Mouse (Mus musculus) heart, adult 8-10 months (tissue): ENCODE results near the gene Lrrn4cl. TPM values are rescaled to one million over a fixed set of nuclear protein-coding genes. Genes with fewer than 3 reads are reported as not detected.
A peak's percentile ranks its signal among the peaks of the same experiment; 100 is the strongest.
"Not testable (repeated sequence)": the region's sequence is repeated elsewhere in the genome, so short reads cannot be mapped to it uniquely, and the experiment has no call there.

Experiments
- DNase-seq: peaks from one replicate; pipeline ENCODE4 v3.0.0; 2022; ENCODE audit warnings: low spot score
- total RNA-seq, 4 experiments: library from RNA; stranded (reverse); gene quantifications; 2 replicates each; pipeline ENCODE4 v1.2.4; 2022

The Lrrn4cl gene
- total RNA-seq, 4 experiments from 2014 or later, result 3.4 to 4.7 (median 3.9) TPM

DNA sequence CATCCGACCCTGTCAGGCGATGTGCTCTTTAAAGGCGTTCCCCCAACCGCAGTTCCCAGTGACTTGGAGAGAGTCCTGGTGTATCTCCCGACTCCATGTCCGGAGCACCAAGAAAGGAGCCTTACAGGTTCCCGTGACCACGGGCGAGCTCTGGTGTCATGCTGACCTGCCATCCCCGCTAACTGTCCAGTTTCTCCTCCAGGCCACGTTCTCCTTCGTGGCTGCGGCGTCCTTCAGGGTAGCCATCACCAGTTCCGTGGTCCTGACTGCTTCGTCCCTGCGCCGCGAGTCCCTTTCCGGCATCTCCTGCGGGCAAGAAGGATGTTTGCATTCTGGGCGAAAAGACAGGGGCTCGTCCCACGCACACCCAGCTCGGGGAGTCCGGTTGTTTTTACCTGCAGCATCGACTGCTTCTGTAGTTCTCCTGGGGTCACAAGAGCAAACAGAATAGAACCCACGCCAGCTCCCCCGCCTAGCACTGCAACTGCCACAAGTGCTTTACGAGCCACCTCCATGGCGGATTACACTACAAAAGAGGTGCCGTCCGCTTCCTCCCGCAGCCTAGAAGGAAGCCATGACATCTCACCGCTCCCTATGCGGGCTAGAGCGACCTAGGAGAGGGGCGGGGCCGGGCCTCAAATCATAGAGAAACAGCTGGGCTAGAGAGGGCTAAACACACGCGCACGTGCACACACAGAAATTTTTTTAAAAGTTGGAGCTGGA, 29.9 kb downstream of the Lrrn4cl start, which contains the start of gene Uqcc3:
Gene Uqcc3 (minus strand): TSS at position 613 of the 723 bp plus-strand sequence.
- peak; percentile 91 for DNase-seq

DNA sequence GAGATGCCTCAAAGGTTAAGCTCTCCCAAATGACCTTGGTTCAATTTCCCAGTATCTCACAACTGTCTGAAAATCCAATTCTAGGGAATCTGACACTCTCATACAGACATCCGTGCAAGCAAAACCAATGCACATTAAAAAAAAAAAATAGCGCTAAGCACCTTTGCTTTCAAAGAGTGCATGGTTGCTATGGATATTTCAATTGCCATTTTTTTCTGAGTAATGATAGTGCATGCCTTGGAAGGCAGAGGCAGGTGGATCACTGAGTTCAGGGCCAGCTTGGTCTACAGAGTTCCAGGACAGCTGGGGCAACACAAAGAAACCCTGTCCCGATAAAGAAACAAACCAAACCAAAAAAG, 30.4 kb downstream of the Lrrn4cl start:
- DNase-seq, result no peak

DNA sequence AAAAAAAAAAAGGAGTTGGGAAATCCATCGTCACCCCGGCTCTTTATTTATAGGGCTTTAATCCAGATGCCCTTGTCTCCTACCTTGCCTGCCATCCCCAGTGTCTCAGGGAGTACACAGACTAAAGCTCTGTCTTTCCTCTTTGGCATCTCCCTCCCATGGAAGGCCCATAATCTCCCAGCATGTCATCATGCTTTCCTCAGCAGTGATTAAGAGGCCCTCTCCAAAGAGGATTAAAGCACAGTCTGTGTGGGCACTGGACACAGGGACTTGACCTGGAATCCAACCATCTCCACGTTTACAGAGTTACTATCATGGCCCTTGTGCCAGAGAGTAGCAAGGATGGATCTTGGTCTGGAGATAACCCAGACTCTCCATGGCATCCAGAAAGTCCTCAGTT, 33.0 kb downstream of the Lrrn4cl start, which contains the start of the genes Lbhd1 and Gm49403:
Gene Lbhd1 (plus strand): TSS at position 117 of the 400 bp plus-strand sequence.
Gene Gm49403 (plus strand): TSS at position 315 of the 400 bp plus-strand sequence.
- no peak for DNase-seq

DNA sequence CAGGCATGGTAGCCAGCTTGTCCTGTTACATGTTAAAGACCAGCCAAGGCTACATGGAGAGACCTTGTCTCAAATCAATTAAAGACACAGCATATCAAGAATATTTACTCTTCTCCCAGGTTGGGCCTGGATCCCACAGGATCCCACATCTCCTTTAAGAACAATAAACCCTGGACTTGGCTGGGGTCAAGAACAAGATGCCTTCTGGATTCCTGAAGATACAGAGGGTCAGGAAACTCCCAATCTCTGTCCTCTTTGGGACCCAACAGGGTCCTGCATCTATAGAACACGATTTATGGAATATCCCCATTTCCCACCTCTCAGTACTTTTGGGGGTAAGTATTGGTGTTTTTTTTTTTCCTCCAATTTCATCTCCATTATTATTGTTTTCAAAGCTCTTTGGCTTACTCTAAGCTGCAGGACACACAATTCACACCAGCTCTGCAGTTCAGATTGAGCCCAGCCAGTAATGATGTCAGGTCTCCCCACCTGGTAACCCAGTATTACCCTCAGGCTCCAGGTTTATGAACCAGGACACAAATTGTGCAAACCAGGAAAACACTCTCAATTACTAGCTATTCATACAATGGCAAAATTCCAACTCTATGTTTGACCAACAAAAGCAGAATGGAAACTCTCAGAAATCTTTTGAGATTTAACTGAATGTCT, 36.5 kb downstream of the Lrrn4cl start:
- no peak for DNase-seq

DNA sequence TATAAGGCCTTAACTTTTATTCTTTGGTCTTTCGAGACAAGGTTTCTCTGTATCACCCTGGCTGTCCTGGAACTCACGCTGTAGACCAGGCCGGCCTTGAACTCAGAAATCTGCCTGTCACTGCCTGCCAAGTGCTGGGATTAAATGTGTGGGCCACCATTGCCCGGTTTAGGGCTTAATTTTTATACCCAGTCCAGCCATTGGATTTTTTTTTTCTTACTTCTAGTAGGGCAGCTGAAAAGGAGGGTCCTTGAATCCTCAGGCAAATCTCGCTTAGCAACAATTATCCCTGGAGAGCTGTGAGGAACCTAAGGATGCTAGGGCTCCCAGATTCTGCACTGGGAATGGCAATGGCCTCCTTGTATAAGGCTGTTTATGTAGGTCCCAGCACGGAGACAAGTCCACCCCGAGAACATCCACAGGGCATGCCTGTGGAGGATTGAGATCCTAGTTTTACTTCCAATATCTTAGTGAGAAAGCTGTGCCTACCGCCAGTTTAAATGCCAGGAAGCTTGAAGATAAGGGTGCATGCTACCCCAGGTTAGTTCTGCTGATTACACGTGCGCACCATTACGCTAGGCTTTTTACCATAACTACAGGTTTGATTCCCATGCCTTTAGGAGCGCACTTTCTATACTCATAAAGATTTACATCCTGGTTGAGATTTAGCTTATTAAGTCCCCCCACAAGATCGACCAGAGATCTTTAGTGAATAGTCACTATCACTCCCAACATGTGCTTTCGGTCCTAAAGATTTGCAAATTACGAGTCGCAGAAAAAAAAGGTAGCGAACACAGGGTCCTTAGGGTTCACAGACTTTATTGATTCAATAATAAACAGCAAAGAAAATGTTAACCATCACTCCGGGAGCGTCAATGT, 37.3 kb downstream of the Lrrn4cl start:
- no peak for DNase-seq

DNA sequence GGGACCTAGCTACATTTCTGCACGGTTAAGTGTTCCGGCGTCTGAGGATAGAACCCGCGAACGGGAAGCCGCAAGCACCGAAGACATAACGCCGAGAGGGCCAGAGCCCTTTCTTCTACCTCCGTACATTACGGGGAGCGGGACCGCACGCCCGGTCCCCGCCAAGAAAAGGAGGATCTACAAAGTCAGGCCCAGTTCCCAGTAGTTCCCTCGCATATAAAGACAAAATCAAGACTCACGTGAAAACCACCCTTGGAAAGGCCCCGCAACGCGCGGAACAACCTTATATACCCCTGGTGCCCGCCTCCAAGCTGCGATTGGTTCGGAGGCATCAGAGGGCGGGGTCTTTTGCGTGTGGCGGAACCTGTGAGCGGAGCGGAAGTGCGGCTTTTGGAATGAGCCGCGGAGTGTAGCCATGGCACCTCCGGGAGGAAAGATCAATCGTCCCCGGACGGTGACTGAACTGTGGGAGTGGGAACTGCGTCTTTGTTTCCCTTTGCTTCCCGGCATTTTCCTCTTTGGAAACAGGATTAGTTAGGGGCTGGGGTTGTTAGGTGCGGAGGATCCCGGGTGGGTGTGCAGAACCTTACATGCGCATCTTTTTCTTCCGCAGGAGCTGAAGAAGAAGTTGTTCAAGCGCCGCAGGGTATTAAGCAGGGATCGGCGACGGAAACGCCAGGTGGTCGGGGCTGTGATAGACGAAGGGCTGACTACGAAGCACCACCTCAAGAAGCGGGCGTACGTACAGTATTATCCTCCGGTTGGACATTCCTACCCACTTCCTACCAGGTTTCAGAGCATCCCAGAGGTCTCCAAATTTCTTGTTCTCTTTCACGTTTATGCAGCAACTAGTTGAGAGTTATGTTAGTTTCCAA, 38.2 kb downstream of the Lrrn4cl start, which contains the start of the genes 1810009A15Rik and Gm49416:
Gene 1810009A15Rik (plus strand): TSS at position 343 of the 875 bp plus-strand sequence.
Gene Gm49416 (plus strand): TSS at position 416 of the 875 bp plus-strand sequence.
- peak; percentile 95 for DNase-seq

DNA sequence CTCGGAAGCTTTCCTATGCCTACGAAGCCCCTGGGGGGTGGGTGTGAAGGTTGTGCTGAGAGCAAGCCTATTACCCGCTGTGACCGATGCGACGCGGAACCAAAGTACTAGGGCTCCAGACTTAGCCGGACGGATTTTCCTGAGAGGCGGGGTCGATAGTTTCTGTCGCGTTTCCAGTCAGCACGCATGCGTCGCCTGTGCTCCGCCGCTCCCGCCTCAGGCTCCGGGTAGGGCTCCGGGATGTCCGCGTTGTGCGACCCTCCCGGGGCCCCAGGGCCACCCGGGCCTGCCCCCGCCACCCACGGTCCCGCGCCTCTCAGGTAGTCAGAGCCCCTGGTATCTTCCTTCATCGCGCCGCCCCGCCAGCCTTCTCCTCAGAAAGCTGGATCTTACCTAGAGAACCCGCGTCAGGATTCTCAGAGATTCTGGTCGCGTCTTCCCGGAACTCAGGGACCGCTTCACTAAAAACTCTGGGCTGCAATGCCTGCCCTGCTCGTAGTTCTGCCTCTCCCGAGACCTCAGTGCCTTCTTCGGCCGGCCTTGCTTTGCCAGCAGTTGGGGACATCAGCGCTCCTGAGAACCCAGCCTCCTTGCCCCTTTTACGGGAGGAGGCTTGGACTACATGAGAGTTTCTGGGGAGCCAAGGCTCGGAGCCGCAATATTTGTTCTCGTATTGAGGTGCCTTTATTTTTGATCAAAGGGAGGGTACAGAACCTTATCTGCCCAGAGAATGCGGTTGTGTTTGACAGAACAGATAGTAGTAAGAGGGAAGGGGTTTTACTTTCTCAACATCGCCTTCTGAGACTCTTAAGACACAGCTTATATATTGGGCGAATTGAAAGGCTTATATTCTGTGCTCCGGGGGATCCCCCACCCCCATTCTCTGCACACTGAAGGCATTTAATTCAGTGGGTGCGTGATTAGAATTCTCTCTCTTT, 42.5 kb downstream of the Lrrn4cl start, which contains the start of gene Ints5:
Gene Ints5 (plus strand): TSS at position 177 of the 938 bp plus-strand sequence.
- DNase-seq, result peak; percentile 88

DNA sequence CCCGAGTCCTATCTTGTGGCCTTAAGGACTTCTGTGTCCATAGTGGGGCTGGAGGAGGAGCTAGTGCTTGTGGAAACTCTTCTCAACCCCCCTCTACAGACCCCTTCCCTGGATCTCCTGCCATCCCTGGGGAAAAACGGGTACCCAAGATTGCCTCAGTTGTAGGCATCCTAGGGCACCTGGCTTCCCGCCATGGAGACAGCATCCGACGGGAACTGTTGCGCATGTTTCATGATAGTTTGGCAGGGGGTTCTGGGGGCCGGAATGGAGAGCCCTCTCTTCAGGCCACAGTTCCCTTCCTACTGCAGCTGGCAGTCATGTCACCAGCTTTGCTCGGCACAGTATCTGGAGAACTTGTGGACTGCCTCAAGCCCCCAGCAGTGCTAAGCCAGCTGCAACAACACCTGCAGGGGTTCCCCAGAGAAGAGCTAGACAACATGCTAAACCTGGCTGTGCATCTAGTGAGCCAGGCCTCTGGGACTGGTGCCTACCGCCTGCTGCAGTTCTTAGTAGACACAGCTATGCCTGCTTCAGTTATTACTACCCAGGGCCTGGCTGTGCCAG, 44.9 kb downstream of the Lrrn4cl start:
- no peak for DNase-seq

DNA sequence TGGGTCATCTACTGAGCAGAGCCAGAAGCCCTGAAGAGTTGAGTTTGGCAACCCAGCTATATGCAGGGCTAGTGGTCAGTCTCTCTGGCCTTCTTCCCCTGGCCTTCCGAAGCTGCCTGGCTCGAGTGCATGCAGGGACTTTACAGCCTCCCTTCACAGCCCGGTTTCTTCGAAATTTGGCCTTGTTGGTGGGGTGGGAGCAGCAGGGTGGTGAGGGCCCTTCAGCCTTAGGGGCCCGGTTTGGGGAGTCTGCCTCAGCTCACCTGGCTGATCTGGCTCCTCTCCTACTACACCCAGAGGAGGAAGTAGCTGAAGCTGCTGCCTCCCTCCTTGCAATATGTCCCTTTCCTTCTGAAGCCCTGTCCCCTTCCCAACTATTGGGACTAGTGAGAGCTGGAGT, 45.7 kb downstream of the Lrrn4cl start:
- not testable (repeated sequence) for DNase-seq

DNA sequence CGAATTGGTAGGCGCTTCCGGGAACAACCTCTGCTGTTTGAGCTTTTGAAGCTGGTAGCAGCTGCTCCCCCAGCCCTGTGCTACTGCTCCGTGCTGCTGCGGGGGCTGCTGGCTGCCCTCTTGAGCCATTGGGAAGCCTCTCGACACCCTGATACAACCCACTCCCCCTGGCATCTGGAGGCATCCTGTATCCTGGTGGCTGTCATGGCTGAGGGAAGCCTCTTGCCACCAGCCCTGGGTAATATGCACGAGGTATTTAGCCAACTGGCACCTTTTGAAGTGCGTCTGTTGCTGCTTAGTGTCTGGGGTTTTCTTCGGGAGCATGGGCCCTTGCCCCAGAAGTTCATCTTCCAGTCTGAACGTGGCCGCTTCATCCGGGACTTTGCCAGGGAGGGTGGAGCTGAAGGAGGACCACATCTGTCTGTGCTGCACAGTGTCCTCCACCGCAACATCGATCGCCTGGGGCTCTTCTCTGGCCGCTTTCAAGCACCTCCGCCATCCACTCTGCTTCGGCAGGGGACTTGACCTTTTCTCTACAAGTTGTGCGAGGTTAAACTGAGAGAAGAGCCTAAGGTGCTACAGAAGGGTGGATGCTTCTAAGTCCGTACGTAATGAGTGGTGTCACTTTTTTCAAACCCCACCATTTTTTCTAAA, 46.8 kb downstream of the Lrrn4cl start:
- peak; percentile 27 for DNase-seq

DNA sequence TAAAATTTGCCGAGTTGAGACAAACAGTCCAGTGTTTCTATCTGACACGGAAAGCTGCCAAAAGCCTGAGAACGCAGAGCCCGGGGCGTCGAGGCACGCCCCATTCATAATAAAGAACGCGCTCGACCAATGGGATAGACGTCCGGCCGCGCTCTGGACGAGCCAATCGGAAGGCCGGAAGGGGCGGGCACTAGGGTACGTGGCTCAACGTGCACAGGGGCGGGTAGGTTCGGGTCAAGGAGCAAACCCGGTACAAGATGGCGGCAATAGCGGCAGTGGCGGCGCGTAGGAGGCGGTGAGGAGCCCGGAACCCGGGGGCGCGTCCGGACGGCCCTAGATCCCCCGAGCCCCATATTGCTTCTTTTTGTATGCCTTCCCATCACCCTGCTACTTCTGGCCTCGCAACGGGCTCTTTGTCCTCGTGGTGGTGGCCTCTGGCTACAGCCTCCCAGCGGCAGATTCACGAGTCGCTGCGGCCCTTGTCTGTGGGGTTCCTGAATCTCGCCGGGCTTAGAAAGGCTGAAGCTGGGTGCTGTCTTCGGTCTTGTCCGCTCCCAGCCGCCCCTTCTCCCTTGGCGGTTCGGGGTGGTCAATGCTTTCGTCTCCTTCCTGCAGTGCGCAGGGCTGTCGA, 47.4 kb downstream of the Lrrn4cl start, which contains the start of gene Ganab:
Gene Ganab (plus strand): TSS at position 207 of the 631 bp plus-strand sequence.
- peak; percentile 95 for DNase-seq

DNA sequence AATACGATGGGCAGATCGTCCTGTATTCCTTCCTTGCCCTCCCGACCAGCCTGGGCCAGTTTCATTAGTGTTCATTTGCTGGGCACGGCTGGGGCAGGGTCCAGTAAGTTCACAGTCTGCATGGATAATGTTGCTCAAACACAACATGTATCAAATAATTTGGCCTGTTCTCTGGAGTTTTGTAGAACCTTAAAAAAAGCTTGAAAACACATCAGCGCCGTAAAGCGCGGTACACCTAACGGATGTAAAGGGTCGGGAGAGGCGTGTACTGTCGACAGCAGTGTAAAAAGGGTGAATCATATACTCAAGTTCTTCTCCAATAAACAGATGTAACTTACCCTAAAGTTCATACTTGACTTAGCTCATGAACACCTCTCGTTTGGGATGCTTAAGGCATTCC, 48.0 kb downstream of the Lrrn4cl start:
- DNase-seq, result no peak

DNA sequence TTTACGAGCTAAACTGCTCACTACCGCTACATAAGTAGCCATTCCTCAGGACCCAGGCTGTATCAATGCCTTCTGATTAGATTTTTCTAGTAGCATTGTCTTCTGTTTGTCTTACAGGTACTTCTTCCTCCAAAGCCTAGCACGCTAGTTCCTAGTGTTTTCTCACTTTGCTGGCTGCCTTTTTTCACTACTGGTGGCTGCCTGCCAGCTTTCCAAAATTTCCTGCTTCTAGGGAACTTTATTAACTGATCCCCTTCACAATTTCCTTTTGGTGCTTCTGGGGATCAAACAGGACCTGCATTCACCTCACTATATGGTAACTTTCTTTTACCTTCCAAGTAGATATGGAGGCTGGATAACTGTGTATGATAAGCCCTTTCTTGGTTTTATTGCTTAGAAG, 48.5 kb downstream of the Lrrn4cl start:
- no peak for DNase-seq

DNA sequence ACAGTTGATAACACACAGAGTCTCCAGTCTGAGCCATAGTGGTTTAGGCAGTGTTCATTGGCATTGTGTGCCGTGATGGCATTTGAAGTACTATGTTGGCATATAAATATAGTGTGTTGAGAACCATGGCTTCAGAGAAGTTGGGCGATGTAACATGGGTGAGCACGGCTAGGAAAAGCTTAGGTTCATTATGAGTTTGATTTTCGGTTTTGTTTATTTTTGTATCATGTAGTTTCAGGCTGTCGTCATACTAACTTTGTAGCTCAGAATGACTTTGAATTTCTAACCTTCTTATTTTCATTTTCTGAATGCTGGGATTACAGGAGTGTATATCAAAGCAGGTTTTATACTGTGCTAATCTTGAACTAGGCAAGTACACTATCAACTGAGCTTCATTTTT, 52.8 kb downstream of the Lrrn4cl start:
- DNase-seq, result no peak
